Mouse (Mus musculus) embryonic facial prominence, embryonic 11.5 days (tissue): ENCODE results near the gene A830018L16Rik. TPM values are rescaled to one million over a fixed set of nuclear protein-coding genes. Genes with fewer than 3 reads are reported as not detected.
"Not testable (repeated sequence)": the region's sequence is repeated elsewhere in the genome, so short reads cannot be mapped to it uniquely, and the experiment has no call there.

ENCODE experiments used
- ATAC-seq: fragments of 200-750 bp; cut with Nextera tagmentation; replicated peaks from 2 replicates; pipeline ENCODE4 v1.8.0; 2017; ENCODE audit warnings: low read depth; ENCODE audit not compliant: insufficient number of reproducible peaks, low FRiP score, low TSS enrichment
- DNase-seq: peaks from one replicate; pipeline ENCODE4 v3.0.0-alpha.2; 2015; ENCODE audit warnings: low spot score
- H3K27ac ChIP-seq: fragments of 300-500 bp; sonication (generic); replicated peaks from 2 replicates; pipeline ENCODE4 v1.5.1; 2014; ENCODE audit warnings: mild to moderate bottlenecking, low read depth, low read length, control low read depth
- H3K27me3 ChIP-seq: fragments of 300-500 bp; sonication (generic); 2 replicates; pipeline ENCODE4 v1.6.1; 2014; ENCODE audit warnings: mild to moderate bottlenecking, low read length, moderate library complexity, mixed read lengths; ENCODE audit not compliant: control insufficient read depth, insufficient read depth
- H3K36me3 ChIP-seq: fragments of 300-500 bp; sonication (generic); replicated peaks from 2 replicates; pipeline ENCODE4 v1.6.1; 2014; ENCODE audit warnings: low read depth, mild to moderate bottlenecking, low read length, moderate library complexity, mixed read lengths; ENCODE audit not compliant: control insufficient read depth, insufficient read depth
- H3K4me1 ChIP-seq: fragments of 300-500 bp; sonication (generic); 2 replicates; pipeline ENCODE4 v1.6.1; 2014; ENCODE audit warnings: low read length, mixed read lengths; ENCODE audit not compliant: control insufficient read depth, insufficient read depth
- H3K4me2 ChIP-seq: fragments of 300-500 bp; sonication (generic); 2 replicates; pipeline ENCODE4 v1.6.1; 2014; ENCODE audit warnings: low read depth, mild to moderate bottlenecking, control low read depth, low read length, moderate library complexity
- H3K4me3 ChIP-seq: fragments of 300-500 bp; sonication (generic); 2 replicates; pipeline ENCODE4 v1.5.1; 2014; ENCODE audit warnings: low read depth, low read length, control low read depth
- H3K9ac ChIP-seq: fragments of 300-500 bp; sonication (generic); replicated peaks from 2 replicates; pipeline ENCODE4 v1.6.1; 2014; ENCODE audit warnings: mild to moderate bottlenecking, control low read depth, low read length
- H3K9me3 ChIP-seq: fragments of 300-500 bp; sonication (generic); replicated peaks from 2 replicates; pipeline ENCODE4 v1.6.1; 2016; ENCODE audit warnings: mild to moderate bottlenecking, low read length, inconsistent platforms, mixed read lengths; ENCODE audit not compliant: control insufficient read depth
- WGBS: fragments of 180-500 bp; shearing (Covaris S2); extraction: QIAGEN DNeasy Blood & Tissue Kit; methylation state at CpG from one replicate; pipeline ENCODE4 v1.1.7; 2014; 5-methylcytosine and 5-hydroxymethylcytosine counted together
- polyA plus RNA-seq: library from polyadenylated mRNA; unstranded; fragments of >200 nt; fragmentation: Nextera tagmentation; extraction: Ambion mirVana; gene quantifications from 2 replicates; pipeline ENCODE4 v1.2.1, GENCODE M21; 2014

A830018L16Rik gene
- polyA plus RNA-seq, 1 experiment from 2014 or later = 4.9 TPM

DNA sequence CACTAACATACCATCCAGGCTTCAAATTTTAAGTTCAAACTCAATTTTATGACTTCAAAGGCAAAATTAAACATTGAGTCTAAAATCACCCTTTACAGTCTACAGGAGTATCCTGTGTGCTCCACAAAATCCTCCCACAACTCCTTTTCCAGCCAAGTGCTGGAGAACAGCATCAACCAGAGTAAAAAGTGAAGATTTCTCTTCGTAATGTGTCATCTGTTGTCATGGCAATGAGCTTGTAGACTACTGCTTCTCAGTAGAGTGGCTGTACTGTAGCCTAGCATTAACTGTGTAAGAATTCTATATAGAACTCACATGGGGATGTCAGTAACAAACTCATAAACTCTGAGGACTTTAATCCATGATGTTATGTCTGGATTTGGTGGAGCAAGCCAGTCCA, 596.7 kb downstream of the A830018L16Rik start:
- Histone ChIP-seq H3K9me3 (no peaks in the 10 kb centered on the region), H3K9ac (no peak overlapping the region), H3K36me3 (no peaks in the 10 kb centered on the region), H3K27me3 (no peaks in the 10 kb centered on the region), H3K4me3 (no peak overlapping the region), H3K4me2 (no peak overlapping the region), H3K27ac (no peak overlapping the region), H3K4me1 (no peaks in the 10 kb centered on the region)
- ATAC-seq = no peak
- 93% methylated on average over 1 of the region's 1 CpGs for WGBS
- DNase-seq = no peak

DNA sequence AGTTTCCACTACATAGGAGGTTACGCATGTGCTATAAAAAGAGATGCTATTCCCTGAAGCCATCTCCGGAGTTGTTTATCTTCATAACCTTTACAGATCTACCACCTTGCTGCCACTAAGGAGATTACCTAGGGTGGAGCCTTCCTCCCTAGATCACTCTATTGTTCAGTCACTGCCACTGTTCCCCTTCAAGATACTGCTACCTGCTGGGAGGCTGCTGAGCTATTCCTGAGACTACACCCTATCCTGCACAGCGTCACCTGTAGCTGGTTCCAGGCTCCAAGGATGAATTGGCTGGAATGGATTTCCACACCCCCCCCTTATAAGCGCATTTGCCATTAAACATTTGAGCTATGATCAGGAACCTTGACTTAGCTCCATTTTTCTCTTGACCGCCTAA, 606.7 kb downstream of the A830018L16Rik start:
- 88% methylated on average over 5 of the region's 5 CpGs for WGBS
- not testable (repeated sequence) for H3K9me3 ChIP-seq, DNase-seq, H3K4me2 ChIP-seq, H3K4me3 ChIP-seq, H3K4me1 ChIP-seq, H3K9ac ChIP-seq, H3K27ac ChIP-seq, ATAC-seq, H3K36me3 ChIP-seq, H3K27me3 ChIP-seq
